Mouse (Mus musculus): ENCODE data around the gene Rtkn2.

The Rtkn2 gene

DNA sequence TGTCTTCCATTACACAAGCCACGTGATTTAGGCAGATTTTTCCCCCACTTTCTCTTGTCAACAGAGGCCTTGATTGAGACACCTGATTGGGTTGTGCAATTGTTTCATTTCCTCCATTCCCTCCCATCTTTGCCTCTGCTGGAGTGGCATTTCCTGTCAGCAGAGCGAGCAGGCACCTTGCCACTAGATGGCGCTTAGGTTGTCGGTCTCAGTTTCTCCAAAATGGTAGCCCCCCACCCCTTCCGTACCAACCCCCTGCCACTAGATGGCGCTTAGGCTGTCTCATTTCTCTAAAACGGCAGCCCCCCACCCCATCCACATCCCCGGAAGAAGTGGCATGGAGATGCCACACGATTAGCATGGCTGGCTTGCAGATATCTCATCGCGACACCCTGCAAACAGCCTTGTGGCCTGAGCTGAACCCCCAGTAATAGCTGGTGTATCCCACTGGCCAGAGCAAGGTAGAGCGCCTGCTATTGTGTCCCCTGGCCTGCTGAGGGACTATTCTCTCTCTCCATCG lies 18.8 kb downstream of the Rtkn2 start:
- DNase-seq, result peak; percentile 79

DNA sequence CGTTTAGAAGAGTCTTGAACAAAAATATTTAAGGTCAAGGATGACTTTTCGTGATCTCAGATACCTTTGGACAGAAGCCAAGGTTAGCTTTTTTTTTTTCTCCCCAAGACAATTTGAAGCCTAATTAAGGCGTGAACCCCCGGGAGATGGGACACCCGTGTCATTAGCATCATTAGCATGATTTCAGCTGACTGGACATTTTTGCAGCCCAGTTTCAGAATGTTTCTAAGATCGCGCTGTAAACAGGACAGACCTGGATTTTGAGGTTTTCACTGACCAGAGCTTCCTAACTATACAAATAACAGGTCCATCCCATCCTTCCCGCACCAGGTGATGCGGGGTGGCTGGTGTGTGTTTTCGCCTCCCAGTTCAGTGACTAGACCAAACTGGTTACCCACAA lies 19.8 kb downstream of the Rtkn2 start:
- no peak for DNase-seq

DNA sequence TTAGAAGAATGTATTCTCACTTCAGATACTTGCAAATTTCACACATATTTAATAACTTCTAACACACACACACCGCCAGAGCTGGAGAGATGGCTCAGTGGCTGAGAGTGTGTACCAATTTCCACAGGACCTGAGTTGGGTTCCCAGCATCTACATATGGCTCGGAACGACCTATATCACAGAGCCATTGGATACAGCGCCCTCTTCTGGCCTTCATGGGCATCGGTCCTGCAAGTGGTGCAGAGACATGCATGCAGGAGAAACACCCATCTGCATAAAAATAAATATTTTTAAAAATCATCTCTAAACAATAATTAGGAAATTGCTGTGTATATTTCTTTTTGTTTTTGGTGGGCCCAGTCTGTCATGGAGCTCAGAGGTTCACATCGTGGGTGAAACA lies 22.1 kb downstream of the Rtkn2 start:
- no peak for DNase-seq

DNA sequence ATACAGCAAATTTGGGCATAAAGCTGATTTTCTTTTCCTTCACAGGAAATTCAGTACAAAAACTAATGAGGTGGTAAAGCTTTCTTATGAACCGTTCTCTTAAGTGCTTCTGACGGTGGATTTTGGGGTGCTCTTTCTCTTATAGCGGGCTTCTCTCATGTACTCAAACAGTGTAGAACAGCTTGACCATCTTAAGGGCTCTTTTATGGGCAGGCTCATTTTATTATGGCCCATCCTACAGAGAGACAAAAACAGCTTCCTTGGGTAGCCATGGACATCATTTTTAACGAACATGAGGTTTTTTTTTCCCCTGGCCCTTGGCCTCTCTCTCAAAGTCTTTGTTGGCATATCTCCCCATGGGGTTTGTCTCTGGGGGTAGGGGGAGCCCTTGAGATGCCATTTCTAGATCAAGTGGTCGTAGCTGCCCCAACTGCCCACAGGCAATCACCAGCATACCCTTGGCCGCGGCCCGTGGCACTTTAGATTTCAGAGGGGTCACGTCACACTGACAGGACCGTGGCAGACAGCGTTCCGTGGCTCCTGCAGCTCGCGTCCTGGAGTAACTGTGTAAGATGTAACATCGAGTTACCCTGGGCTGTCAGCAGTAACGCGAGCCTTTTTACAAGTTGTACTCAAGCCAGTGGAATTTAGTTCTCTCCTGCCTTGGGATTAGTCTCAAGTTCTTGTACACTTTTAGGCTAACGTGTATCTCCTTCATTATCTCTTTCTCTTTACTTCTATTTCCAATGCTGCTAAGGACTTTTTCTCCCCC lies 24.5 kb downstream of the Rtkn2 start:
- DNase-seq, result no peak

DNA sequence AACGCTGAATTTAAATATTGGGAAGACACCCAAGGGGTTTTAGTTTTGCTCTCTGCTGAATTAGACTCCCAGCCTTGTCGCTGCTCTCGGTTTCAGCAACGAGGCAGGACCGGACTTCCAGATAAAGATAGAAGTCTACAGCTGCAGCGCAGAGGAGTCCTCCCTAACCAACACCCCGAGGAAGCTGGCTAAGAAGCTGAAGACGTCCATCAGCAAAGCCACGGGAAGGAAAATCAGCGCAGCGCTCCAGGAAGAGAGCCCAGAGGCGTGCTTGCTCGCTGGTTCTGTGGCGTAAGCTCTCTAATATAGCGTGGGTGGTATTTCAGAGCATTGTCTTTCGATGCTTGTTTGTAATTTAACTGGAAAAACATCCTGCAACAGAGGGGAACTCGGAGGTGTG lies 26.0 kb downstream of the Rtkn2 start:
- DNase-seq, result no peak

DNA sequence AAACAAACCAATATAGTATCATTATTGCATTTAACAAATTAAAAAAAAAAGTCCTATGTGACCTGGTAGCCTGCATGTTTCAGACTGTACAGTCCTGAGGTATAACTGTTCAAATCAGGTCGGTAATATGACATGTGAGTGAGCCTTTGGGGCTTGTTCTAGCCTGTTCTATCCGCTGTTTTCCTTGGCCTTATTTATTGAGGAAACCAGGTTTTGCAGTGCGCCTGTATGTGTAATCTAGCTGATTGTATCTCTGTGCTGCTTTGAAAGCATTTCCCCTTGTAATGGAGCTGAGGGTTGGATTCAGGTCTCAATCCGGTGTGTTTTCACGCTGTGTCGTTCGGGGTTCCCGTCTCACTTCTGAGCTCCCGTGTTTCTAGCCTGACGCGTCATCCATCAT lies 27.1 kb downstream of the Rtkn2 start:
- no peak for DNase-seq

DNA sequence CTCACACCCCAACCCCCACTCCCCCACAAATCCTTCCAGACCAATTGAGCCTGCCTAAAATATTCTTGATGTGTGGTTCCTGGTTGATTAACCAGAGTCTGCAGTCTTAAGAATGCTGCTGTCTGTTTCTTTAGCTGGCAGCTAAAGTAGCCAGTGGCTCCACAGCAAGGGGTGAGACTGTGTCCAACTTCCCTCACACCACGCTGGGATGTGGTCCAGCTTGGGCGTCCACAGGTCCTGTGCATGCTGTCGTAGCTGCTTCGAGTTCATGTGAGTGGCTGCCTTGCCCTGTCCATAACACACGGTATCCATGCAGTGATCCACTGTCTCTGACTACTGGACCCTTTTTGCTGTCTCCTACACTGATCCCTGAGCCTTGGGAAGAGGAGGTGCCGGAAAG lies 27.7 kb downstream of the Rtkn2 start:
- DNase-seq, result no peak

DNA sequence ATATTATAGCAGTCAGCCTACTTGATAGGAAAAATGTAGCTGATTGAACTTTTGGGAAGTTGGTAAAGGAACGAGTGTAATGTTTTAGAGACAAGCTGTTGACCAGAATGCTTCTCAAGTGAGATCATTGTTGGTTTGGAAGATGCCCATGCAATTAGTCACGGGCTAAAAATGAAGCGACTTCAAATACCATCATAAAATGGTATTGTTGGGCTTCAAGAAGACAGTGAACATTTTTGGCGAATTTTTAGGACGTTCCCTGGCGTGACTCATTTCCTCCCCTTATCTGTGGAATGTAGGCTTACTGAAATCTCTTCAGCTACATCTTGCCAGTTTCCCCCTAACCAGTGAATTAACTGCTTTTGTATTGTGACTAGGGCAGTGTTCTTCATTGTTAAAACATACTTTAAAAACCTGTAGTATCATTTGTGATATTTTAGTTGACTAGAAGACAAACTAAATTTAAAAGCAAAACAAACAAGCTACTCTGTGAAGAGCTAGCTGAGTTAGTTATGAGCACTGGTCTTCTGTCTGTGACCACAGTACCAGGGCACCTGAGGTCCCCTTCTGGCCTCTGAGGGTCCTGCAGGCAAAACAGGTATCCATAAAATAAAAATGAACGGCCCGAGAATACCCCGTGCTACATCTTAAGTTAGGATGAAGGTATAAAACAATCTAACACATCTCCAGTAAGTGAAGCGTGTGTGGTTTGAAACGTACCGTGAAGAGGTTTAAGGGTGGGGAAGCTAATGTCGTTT lies 29.0 kb downstream of the Rtkn2 start:
- no peak for DNase-seq

DNA sequence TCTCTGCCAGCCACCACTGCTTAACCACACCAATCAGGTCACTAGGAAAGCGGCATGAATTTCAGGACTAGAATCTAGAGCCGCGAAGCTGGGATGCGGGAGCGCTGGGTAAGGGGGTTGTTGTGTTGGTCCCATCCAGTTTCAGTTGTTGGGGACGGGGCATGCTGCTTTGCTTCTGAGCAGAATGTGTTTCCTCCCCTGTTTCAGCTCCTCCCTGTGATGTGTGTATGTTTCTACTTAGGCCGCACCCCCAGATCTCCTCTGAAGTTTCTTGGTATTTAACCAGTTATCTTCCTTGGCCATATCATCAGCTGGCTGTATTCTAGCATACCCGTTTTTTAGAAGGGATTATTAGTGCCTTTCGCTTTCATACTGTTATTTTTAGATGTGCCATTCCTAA lies 29.9 kb downstream of the Rtkn2 start:
- DNase-seq, result no peak

DNA sequence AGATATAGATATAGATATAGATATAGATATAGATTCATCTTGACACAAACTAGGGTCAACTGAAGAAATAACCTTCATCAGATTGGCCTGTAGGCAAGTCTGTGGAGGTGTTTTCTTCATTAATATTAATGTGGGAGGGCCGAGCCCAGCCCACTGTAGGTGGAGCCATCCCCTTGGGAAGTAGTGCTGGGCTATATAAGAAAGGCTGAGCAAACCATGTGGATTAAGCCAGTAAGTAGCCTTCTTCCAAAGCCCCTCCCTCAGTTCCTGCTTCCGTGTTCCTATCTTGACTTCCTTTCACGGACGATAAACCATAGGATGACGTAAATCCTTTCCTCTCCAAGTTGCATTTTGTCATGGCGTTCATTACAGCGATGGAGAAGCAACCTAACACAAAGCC lies 30.5 kb downstream of the Rtkn2 start:
- DNase-seq, result no peak

DNA sequence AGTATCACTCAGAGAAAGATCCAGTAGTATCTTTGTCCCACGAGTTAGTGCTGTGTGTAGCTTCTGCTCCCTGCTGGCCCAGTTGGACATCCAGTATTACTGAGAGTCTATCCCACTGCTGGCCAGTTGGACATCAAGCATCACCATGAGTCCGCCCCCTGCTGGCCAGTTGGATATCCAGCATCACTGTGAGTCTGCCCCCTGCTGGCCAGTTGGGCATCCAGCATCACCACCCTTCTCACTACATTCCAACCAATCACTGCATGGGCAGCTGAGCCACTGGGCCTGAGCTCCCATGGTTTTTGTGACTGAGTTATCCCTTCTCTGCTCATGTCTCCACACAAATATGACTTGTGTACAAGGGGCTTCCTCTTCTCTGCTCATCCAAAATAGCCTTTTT lies 33.8 kb downstream of the Rtkn2 start:
- DNase-seq, result peak; percentile 54

DNA sequence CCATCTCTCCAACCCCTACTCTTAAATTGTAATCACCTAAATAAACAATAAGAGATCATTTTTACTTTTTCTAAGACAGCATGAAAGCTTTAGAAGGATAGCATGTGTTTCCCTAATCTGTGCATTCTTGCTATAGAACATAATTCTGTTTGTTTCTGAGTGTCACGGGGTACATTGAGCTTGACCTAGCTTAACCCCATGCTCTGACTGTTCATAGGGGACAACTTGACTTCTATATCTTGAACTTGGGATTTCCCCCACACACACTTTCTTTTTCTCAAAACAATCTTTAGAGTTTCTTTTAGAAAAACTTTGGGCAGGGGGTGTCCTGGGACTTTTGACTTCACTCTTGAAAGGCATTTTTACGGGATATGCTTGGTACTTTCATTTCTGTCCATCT lies 41.4 kb downstream of the Rtkn2 start:
- no peak for DNase-seq

DNA sequence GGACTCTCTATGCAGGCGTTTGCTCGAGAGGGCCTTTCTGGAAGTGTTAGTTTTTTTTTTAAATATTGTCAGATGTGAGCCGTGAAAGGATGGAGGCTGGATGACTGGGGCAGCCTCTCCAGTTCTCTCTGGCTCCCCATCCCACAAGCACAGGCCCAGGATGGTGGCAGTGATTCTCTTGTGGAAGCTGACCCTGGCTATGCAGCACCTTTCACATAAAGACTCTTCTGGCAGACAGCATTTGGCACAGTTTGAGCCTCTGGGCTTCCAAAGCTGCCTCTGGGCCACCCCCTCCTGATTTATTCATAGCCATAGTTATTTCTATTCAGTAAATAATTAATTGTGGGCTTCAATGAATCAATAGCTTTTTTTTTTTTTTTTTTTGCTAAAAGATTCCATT lies 46.3 kb downstream of the Rtkn2 start:
- DNase-seq, result no peak

DNA sequence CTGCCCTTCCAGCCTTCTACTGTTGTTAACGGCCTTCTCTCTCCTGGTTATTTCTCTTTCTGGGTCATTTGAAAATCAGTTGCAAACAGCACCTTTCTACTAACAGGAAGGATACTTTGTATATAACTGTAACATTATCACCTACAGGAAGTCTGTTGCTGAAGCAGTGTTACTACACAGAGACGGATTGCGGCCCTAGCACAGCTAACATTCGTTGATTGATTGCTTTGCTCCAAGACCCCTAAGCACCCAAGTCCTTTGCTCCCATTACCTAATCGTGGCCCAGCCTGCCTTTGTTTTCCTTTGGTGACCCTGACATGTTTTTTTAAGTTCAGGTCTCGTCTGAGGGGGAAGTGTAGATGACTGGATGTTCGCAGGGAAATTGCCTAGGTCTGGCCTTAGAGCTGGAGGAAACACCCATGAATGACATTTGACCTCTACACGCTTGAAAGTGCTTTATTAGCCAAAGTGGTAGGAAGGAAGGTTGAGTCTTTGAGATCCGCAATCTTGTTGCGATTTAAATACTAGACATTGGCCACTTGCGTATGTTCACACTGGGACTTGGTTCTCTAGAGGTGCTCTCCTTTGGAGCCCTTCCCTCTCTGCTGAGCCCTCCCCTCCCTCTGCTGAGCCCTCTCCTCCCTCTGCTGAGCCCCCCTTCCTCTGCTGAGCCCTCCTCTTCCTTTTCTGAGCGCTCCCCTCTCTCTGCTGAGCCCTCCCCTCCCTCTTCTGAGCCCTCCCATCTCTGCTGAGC lies 49.1 kb downstream of the Rtkn2 start:
- no peak for DNase-seq

DNA sequence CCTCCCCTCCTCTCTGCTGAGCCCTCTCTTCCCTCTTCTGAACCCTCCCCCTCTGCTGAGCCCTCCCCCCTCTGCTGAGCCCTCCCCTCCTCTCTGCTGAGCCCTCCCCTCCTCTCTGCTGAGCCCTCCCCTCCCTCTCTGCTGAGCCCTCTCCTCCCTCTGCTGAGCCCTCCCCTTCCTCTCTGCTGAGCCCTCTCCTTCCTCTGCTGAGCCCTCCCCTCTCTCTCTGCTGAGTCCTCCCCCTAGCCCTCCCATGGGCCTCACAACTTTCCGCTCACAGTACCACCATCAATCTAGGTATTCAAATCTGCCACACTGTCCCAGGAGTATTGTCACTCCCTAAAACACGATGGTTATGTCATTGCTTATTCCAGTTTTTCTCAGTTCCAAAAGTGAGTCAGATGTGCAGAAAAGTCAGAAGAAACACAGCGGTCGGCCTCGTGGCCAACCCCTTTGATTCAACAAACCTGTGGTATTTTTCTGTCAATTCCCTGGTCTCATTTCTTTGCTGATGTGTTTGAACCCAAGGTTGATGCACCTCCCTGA lies 49.8 kb downstream of the Rtkn2 start:
- no peak for DNase-seq

DNA sequence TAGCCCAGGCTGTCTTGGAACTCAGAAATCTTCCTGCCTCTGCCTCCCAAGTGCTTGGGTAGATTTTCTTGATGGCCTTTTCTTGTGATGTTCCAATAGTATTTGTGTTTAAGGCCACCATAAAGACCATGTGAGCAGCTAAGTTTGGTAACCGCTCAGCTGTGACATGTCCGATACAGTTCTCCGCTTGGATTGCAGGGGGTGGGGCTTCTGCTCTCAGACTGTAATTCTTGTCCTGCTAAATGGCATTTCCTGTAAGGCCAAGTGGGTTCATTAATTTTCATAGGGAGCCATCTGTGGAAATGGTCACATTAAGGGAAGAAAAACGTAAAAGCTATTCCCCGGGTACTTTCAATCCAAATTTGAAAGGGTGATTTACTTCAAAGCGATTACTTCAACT lies 50.7 kb downstream of the Rtkn2 start:
- DNase-seq, result no peak

DNA sequence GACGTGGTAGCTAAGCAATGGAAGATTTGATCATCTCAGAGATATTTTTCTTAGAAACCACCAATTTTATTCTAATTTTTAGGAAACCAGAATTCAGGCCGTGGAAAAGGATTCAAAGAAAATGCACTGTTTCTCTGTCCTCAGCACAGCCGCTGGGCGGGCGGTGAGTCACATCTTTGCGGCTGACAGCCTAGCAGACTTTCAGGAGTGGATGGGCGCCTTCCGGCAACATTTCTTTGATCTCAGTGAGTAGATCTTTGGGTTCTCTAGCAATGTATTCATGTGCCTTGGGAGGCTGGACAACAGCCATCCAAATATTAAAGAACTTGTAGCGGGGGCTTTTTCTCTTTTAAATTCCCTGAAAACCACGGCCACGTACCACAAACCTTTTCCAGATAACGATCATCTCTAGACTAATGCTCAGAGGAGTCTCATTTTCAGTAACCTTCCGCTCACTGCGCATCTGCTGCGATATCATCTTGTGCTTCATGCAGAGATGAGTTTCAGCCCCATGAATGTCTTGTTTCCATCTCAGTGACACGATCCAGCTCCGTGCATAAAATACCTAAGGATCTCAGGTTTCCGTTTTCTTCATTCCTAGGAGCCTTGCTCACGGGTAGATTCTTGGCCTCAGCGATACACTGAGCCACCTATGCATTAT lies 56.5 kb downstream of the Rtkn2 start:
- no peak for DNase-seq

DNA sequence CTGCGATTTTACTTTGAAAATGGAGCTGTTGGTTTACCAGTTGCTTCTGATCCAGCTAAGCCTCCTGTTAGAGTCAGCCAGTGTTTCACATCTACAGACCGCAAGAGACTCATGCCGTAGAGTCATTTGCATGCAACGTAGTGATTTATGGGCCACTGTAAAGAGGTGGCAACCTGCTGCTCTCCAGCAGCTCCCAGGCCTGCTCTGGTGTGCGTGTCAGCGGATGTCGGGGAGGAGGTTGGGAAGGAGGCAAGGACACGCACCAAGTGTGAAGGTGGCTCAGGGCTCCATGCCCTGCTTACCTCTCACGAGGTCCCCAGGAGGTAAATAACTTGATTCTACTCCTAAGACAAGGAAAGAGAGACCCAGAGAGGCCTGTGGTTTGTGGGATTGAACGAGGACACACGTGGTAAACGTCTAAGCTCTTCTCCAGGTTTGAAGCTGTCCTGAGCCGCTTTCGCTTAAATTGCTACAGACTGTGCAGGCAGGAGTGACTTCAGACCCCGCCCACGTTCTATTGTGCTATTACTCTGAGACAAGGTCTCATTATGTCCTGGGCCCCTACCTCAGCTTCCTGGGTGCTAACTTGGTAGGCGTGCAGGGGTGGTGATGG lies 57.1 kb downstream of the Rtkn2 start:
- no peak for DNase-seq

DNA sequence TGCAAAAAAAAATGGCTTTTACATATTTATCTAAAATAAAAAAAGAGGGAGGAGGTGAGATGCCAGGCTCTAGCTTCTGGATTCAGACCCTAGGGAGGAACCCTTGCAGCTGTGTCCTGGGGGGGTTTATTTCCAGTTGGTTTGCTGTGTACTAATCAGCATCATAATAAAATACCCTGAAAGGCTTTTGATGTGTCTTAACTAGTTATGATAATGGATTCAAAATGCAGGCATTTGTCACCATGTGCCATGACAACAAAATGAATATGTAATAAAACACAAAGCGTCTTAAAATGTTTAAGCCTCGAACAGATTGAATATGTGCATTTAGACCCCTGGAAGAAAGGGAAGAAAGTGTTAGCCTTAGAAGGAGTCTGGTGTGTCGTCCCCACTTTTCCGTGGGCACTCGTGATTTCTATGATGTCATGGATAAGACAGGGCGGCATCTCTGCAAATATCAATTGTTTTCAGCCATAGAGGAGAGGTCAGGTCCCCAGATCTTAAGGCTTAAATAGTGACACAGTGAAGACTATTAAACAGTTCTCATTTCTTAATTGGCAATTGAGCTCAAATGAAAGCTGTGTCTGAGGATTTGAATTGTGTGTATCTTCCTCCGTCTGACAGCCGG lies 59.7 kb downstream of the Rtkn2 start:
- DNase-seq, result no peak

DNA sequence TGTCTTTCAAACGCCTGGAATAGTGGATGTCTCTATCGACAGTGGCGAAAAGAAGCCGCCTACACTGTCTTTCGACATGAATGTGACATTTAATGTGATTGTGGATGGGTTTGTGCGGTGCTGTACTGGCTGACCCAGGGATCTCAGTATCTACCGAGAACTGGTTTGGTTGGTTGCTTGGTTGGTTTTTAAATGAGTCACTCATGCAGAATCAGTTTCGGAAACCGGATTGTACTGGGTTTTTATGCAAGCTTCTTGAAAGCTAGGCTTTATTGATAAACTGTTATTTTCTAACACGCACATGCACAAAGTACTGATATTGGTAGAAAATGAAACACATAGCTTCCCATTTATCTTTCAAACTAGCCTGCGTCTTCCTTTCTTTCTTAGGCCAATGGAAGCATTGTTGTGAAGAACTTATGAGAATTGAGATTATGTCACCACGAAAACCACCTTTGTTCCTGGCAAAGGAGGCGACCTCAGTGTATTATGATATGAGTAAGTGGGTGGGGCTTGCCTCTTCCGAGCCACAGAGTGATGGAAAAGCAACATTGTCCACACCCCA lies 60.4 kb downstream of the Rtkn2 start:
- DNase-seq, result no peak

DNA sequence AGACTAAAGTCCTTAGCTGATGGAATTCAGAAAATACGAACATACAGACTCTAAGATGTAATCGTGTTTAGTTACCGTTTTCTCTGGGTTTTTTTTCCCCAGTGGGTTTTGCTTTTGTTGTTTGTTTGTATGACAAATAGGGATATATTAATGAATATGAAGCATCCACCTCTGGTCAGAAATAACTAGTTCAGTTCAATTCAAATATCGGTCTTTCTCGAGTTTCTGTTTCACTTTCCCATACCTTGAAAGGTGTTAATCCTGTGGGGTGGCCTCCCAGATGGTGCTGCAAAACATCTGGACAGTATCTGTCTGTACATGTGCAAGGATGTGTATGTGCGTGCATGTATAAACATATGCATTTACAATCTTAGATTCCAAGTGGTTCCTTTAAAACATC lies 61.0 kb downstream of the Rtkn2 start:
- no peak for DNase-seq

DNA sequence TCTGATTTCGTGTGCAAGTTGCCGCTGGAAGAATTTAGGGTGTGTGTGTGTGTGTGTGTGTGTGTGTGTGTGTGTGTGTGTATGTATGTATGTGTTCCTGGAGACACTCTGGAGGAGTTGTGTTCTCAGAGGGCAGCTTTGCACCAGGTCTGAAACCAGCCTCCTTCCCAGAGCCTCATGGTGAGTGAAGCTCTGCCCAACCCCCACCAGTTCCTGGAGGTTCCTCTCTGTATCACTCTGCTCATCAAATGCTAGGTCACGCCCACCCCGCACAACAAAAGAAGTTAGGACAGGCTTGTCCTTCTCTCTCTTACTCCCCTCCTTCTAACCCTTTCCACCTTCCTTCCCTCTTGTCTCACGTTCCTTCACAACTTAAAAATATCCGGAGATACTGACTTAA lies 64.6 kb downstream of the Rtkn2 start:
- DNase-seq, result no peak
